Mouse (Mus musculus) c-Kit-positive CD71-positive TER-119-negative erythroid progenitor cells, embryonic 14.5 days (primary cell): ENCODE results near the gene En2.

Experiments used
- DNase-seq: peaks from one replicate; pipeline ENCODE4 v3.0.0-alpha.2; 2013; ENCODE audit warnings: low read depth

En2 gene

GRCm38 (mm10) chr5:28178322-28178721 lies 12.8 kb downstream of the En2 start:
- DNase-seq = no peak

- no peak for DNase-seq
These were observed 13.8 kb downstream of the En2 start for GRCm38 (mm10) chr5:28179237-28179790.

- DNase-seq = no peak
These were observed 26.0 kb downstream of the En2 start for GRCm38 (mm10) chr5:28191201-28192098.

- no peak for DNase-seq
These were observed 26.6 kb downstream of the En2 start for GRCm38 (mm10) chr5:28192099-28192454.

- DNase-seq = no peak
These were observed 30.0 kb downstream of the En2 start for GRCm38 (mm10) chr5:28195473-28195872.

DNA sequence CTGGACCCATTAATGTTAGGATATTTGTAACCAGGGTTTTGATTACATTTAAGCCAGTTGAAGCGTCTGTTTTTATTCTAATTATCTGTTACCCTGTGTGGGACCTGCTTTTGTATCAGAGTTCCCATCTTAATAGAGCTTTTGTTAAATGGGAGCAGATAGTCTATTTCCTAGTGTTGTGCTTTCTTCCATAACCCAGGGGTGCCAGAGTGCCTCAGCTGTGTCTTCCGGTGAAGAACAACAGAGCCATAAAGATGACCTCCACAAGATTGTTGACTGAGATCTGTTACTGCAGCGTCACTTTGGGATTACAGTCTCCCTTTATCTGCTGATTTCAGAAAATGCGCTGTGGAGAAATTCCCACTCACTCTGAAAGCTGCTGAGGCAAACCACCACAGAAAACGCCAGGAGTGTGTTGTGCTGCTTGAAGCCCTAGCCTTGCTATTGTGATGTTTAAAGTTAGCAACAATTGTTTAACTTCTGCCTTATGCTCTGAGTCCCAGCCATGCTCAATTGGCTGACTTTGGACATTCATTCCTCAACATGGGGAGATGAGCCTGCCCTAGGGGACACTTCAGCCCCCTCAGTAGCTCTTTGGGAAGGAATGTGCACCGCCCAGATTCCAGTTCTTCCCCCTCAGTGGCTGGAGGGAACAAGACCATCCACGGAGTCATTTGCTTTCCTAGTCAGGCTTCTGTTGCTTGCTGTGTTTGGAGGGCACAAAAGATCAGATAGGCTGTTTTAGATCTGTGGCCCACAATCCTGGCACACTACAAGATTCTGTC lies 33.8 kb downstream of the En2 start:
- DNase-seq = no peak

DNA sequence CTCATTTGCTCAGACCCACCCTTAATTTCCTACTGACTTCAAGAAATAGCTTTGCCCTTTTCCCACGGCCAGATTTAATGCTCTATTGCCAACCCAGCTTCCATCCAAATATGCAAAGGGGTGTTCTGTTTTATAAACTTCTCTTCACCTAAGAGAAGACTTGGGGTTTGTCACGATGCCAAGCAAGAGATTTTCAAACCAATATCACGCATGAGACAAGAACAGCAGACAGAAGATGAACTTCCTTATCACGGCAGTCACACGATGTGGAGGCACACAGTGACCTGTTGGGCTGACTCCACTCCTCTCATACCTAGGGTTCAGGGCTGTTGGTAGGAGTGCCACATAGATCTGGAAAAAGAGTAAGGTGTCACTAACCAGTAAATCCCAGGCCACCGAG lies 37.6 kb downstream of the En2 start:
- DNase-seq = no peak

DNA sequence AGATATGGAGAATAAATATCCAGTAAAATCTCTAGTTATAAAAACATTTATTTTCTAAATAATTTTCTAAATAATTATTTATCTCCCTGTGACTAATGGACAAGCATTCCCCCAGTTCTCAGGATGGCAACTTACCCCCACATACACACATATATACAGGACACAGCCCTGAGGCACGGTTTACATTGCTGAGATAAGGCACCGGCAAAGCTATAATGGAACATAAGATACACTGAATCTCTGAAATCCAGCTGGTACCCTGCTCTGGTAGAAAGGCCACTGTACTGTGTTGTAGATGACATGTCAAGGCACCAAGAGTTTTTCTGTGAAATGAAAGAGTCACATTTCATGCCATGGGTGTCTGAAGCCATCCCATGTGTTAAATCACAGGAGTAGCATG lies 39.2 kb downstream of the En2 start:
- DNase-seq = no peak

- DNase-seq = no peak
These were observed 41.0 kb downstream of the En2 start for GRCm38 (mm10) chr5:28206448-28206847.

- no peak for DNase-seq
These were observed 41.5 kb downstream of the En2 start for GRCm38 (mm10) chr5:28207043-28207442.

- DNase-seq = no peak
These were observed 43.4 kb downstream of the En2 start for GRCm38 (mm10) chr5:28208726-28209520.

DNA sequence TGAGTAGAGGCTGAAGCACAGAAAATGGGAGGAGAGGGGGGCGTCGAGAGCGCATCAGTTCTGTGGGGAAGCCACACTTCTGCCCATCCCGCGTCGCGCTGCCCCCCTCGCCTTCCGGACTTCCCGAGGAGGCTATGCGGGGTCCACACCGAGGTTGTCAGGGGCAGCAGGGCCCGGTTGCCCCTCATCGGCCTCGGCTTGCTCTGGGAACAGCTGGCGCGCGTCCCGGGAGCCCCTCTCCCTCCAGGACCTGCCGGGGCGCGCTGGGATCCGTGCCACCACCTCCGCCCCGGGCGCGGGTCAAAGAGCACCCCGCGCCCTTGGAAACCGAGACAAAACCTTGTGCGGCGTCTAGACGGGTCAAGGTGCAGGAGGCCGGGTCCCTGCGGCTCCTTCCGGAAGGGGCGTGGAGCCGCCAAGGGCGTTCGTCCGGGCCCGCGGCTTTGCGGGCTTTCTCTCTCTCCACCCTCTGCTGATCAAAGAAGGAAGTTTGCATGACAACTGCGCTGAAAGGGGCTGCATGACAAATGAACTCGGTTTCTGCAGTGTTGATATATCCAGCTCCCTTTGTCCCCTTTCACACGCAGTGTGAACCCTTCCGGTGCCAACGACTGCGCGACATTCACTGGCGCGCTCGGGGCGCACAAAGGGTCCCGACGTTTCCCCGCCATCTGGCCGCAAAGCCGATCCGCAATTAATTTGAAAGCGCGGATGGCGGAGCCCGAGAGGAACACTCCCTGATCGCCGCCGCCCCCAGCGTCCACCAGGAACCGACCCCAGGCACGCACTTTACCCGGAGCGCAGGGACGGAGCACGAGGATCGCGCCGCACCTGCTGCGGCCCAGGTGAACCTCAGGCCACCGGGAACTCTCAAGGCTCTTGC lies 44.3 kb downstream of the En2 start:
- no peak for DNase-seq

GRCm38 (mm10) chr5:28210591-28211550 lies 45.4 kb downstream of the En2 start:
- DNase-seq = no peak

DNA sequence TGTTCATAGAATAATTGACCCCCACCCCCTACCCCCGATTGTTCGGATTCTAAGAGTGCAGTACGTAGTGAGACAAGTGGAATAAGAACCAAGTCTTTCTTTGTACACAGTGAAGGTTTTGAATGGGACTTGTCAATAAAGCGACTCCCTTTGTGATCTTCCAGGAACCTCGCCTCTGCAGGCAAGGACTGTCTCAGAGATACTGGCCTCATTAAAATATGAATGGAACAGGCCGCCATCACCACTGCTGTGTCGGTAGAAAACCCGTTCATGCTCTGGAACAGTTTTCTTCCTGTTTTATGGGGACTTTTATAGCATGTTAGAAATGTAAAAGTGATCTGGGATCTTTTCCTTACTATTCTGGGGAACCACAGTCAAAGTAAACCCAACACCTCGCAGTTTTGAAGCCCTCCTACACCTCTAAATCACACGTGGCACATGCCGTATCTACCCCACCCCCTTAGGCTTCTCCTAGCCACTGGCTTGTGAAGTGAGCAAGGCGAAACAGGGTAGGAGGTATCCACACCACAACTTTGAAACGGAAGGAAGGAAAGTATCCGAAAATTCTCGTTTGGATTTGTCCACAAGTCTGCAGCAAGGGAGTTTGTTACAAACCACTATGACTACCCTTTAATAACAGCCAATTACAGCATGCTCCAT lies 46.3 kb downstream of the En2 start:
- DNase-seq = no peak

GRCm38 (mm10) chr5:28213441-28213840 lies 47.9 kb downstream of the En2 start:
- no peak for DNase-seq

- DNase-seq = no peak
These were observed 54.1 kb downstream of the En2 start for GRCm38 (mm10) chr5:28219596-28219995.
